Mouse (Mus musculus): ENCODE measurements at regions not wholly inside any gene's neighbourhood (a gene's known extent, or its start where the extent isn't known, plus 50 kb on each side); places are given as distances from the start of the nearest gene placed in this dataset.

GRCm38 (mm10) chr4:75130757-75131156, 147.3 kb downstream of the Dmac1 start:
- DNase-seq (ENCODE audit: low read depth, low spot score), result no peak
- no peaks in the 10 kb centered on the region for H3K36me3 ChIP-seq (ENCODE audit: control insufficient read depth in 1 of 2, insufficient read depth in 2 of 2, low read length in 2 of 2)
- no peak overlapping the region for H3K27ac ChIP-seq (ENCODE audit: control insufficient read depth, low read depth, low read length)
- no peak for TF ChIP-seq CTCF (IDR thresholded peaks at IDR 0.05 in 2 of 3, conservative IDR thresholded peaks at IDR 0.05 in 1 of 3; ENCODE audit: control insufficient read depth in 1 of 3, insufficient read depth in 1 of 3, low read depth in 2 of 3, low read length in 3 of 3, poor library complexity in 1 of 3, severe bottlenecking in 1 of 3)
- TF ChIP-seq POLR2AphosphoS2 (IDR thresholded peaks at IDR 0.05; ENCODE audit: low read length), result no peak
- no peak for TF ChIP-seq RCOR1 (IDR thresholded peaks at IDR 0.05; ENCODE audit: low read depth, low read length)
- no peak for TF ChIP-seq ZKSCAN1 (IDR thresholded peaks at IDR 0.05; ENCODE audit: low read depth, low read length)
- TF ChIP-seq MAZ (IDR thresholded peaks at IDR 0.05; ENCODE audit: low read depth, low read length), result no peak
- TF ChIP-seq POLR2A (IDR thresholded peaks at IDR 0.05; ENCODE audit: control insufficient read depth in 1 of 2, insufficient read depth in 1 of 2, low read depth in 1 of 2, low read length in 2 of 2, poor library complexity in 1 of 2), result no peak
- no peak for TF ChIP-seq MAX (IDR thresholded peaks at IDR 0.05; ENCODE audit: low read length)
- no peak for TF ChIP-seq UBTF (IDR thresholded peaks at IDR 0.05; ENCODE audit: borderline replicate concordance, insufficient read depth, low read depth, low read length)
- TF ChIP-seq RAD21 (IDR thresholded peaks at IDR 0.05; ENCODE audit: low read depth, low read length), result no peak
- TF ChIP-seq ZNF384 (IDR thresholded peaks at IDR 0.05; ENCODE audit: low read depth, low read length), result no peak
- TF ChIP-seq MYC (IDR thresholded peaks at IDR 0.05; ENCODE audit: low read depth, low read length), result no peak
- TF ChIP-seq GABPA (IDR thresholded peaks at IDR 0.05; ENCODE audit: low read depth, low read length), result no peak
- no peaks in the 10 kb centered on the region for H3K9me3 ChIP-seq (replicated peaks; ENCODE audit: insufficient read depth, low read length)
- no peak overlapping the region for H3K9ac ChIP-seq (ENCODE audit: control insufficient read depth, low read depth, low read length, poor library complexity, severe bottlenecking)
- no peak overlapping the region for H3K4me3 ChIP-seq (ENCODE audit: control insufficient read depth in 1 of 2, insufficient read depth in 1 of 2, low read depth in 2 of 2, low read length in 2 of 2)
- no peaks in the 10 kb centered on the region for H3K4me1 ChIP-seq (ENCODE audit: control insufficient read depth in 1 of 2, insufficient read depth in 2 of 2, low read length in 2 of 2)
- no peaks in the 10 kb centered on the region for H3K27me3 ChIP-seq (ENCODE audit: control insufficient read depth in 1 of 2, insufficient read depth in 2 of 2, low read length in 2 of 2)
- H3K79me2 ChIP-seq (ENCODE audit: control insufficient read depth, insufficient read depth, low read length, poor library complexity), result no peaks in the 10 kb centered on the region

GRCm38 (mm10) chr4:75115887-75116286, 162.2 kb downstream of the Dmac1 start:
- Histone ChIP-seq H3K27me3 (ENCODE audit: control insufficient read depth in 1 of 2, insufficient read depth in 2 of 2, low read length in 2 of 2) (no peaks in the 10 kb centered on the region), H3K27ac (ENCODE audit: control insufficient read depth, low read depth, low read length) (no peak overlapping the region), H3K4me1 (ENCODE audit: control insufficient read depth in 1 of 2, insufficient read depth in 2 of 2, low read length in 2 of 2) (no peaks in the 10 kb centered on the region), H3K9ac (ENCODE audit: control insufficient read depth, low read depth, low read length, poor library complexity, severe bottlenecking) (no peak overlapping the region), H3K79me2 (ENCODE audit: control insufficient read depth, insufficient read depth, low read length, poor library complexity) (no peaks in the 10 kb centered on the region), H3K9me3 (replicated peaks; ENCODE audit: insufficient read depth, low read length) (no peaks in the 10 kb centered on the region), H3K4me3 (ENCODE audit: control insufficient read depth in 1 of 2, insufficient read depth in 1 of 2, low read depth in 2 of 2, low read length in 2 of 2) (no peak overlapping the region), H3K36me3 (ENCODE audit: control insufficient read depth in 1 of 2, insufficient read depth in 2 of 2, low read length in 2 of 2) (no peaks in the 10 kb centered on the region)
- no peak for TF ChIP-seq MXI1 (IDR thresholded peaks at IDR 0.05; ENCODE audit: low read depth, low read length)
- no peak for TF ChIP-seq GABPA (IDR thresholded peaks at IDR 0.05; ENCODE audit: low read depth, low read length)
- TF ChIP-seq ELF1 (IDR thresholded peaks at IDR 0.05; ENCODE audit: low read depth, low read length), result no peak
- no peak for TF ChIP-seq NRF1 (IDR thresholded peaks at IDR 0.05; ENCODE audit: insufficient read depth, low read depth, low read length, poor library complexity, severe bottlenecking)
- no peak for TF ChIP-seq NELFE (IDR thresholded peaks at IDR 0.05; ENCODE audit: low read depth, low read length)
- TF ChIP-seq BHLHE40 (IDR thresholded peaks at IDR 0.05; ENCODE audit: borderline replicate concordance, low read depth, low read length), result no peak
- no peak for TF ChIP-seq MYB (IDR thresholded peaks at IDR 0.05; ENCODE audit: low read depth, low read length)
- no peak for TF ChIP-seq CTCF (IDR thresholded peaks at IDR 0.05 in 2 of 3, conservative IDR thresholded peaks at IDR 0.05 in 1 of 3; ENCODE audit: control insufficient read depth in 1 of 3, insufficient read depth in 1 of 3, low read depth in 2 of 3, low read length in 3 of 3, poor library complexity in 1 of 3, severe bottlenecking in 1 of 3)
- TF ChIP-seq GATA1 (IDR thresholded peaks at IDR 0.05; ENCODE audit: low read depth, low read length), result no peak
- TF ChIP-seq TCF12 (IDR thresholded peaks at IDR 0.05; ENCODE audit: low read depth, low read length), result no peak
- TF ChIP-seq ZKSCAN1 (IDR thresholded peaks at IDR 0.05; ENCODE audit: low read depth, low read length), result no peak
- TF ChIP-seq RCOR1 (IDR thresholded peaks at IDR 0.05; ENCODE audit: low read depth, low read length), result no peak
- TF ChIP-seq USF1 (IDR thresholded peaks at IDR 0.05; ENCODE audit: low read depth, low read length), result no peak
- DNase-seq (ENCODE audit: low read depth, low spot score), result no peak

Data from MEL (cell line).